ENCODE assay signal across 28 mouse cellular contexts in genomic region chr5:123011705-123012104, GRCm38 (mm10). TPM values are rescaled to one million over a fixed set of nuclear protein-coding genes. Genes with fewer than 3 reads are reported as not detected.
A peak's percentile ranks its signal among the peaks of the same experiment; 100 is the strongest.
DNase-seq lines count a peak whose midpoint lies in the region; ATAC-seq and TF ChIP-seq lines count a peak whose summit lies in the region.
"Had no signal": no experiment of that assay in that cellular context is flagged by ENCODE, and none has a peak within 500 bp of the region (broad histone marks: within the 10 kb centered on the region; RNA-seq: fewer than 3 reads in every experiment).

No protein-coding gene starts in this region.

- no peak for TF ChIP-seq RAD21 in CH12.LX (IDR thresholded peaks at IDR 0.05; ENCODE audit: low read depth, low read length)

- H3K36me3 ChIP-seq in CH12.LX (replicated peaks in 1 of 2; ENCODE audit: control insufficient read depth in 1 of 2, insufficient read depth in 1 of 2, low read length in 1 of 2): no peaks in the 10 kb centered on the region
- H3K36me3 ChIP-seq: embryonic facial prominence, embryonic 13.5 days; embryonic facial prominence, embryonic 15.5 days; forebrain, embryonic 10.5 days; forebrain, embryonic 12.5 days had no signal

- H3K79me2 ChIP-seq in CH12.LX (replicated peaks; ENCODE audit: control insufficient read depth, extremely low read depth, insufficient read depth, poor library complexity, severe bottlenecking): no peaks in the 10 kb centered on the region; the same call in 1 of the 2 replicates

- no peak overlapping the region for H3K4me3 ChIP-seq in CH12.LX (replicated peaks in 1 of 3; ENCODE audit: low read depth in 2 of 3, low read length in 2 of 3, poor library complexity in 1 of 3)
- H3K4me3 ChIP-seq: embryonic facial prominence, embryonic 13.5 days; embryonic facial prominence, embryonic 15.5 days; erythroblast, embryonic 14.5 days; forebrain, embryonic 10.5 days; forebrain, embryonic 12.5 days had no signal

- TF ChIP-seq POLR2A in CH12.LX (IDR thresholded peaks at IDR 0.05; ENCODE audit: low read depth, low read length): peak; percentile 37; the same call in 1 of the 2 replicates

- in situ Hi-C loops in CH12.LX (cut with MboI; ENCODE audit: low pct_ligation_motif_present, low pct_unique_long_range_greater_than_20kb, low sequenced_read_pairs): no loop called here

- TF ChIP-seq CTCF in CH12.LX (conservative IDR thresholded peaks at IDR 0.05 in 1 of 2, IDR thresholded peaks at IDR 0.05 in 1 of 2; ENCODE audit: low read depth in 2 of 2, low read length in 2 of 2): no peak

- H3K27me3 ChIP-seq in CH12.LX (replicated peaks): no peaks in the 10 kb centered on the region
- H3K27me3 ChIP-seq: embryonic facial prominence, embryonic 13.5 days; embryonic facial prominence, embryonic 15.5 days; forebrain, embryonic 12.5 days had no signal

- TF ChIP-seq EP300 in CH12.LX (IDR thresholded peaks at IDR 0.05; ENCODE audit: low read length): no peak

- ATAC-seq in megakaryocyte progenitor cell, adult 5-6 weeks (replicated peaks; ENCODE audit: poor library complexity): no peak
- ATAC-seq: CD4-positive, CD25-positive, alpha-beta regulatory T cell, adult 4 months; forebrain, embryonic 14.5 days; forebrain, embryonic 16.5 days had no signal

- H3K4me2 ChIP-seq in CH12.LX (ENCODE audit: insufficient read depth, low read depth, poor library complexity, severe bottlenecking): peak overlapping the region; percentile 65
- H3K4me2 ChIP-seq: embryonic facial prominence, embryonic 13.5 days; embryonic facial prominence, embryonic 15.5 days; forebrain, embryonic 12.5 days had no signal

- no peak overlapping the region for H3K27ac ChIP-seq in CH12.LX (ENCODE audit: insufficient read depth, low read depth)
- H3K27ac ChIP-seq: embryonic facial prominence, embryonic 13.5 days; embryonic facial prominence, embryonic 15.5 days; forebrain, embryonic 10.5 days; forebrain, embryonic 12.5 days had no signal

- no peaks in the 10 kb centered on the region for H3K9me3 ChIP-seq in CH12.LX (replicated peaks; ENCODE audit: low read length)
- H3K9me3 ChIP-seq: embryonic facial prominence, embryonic 13.5 days; embryonic facial prominence, embryonic 15.5 days; forebrain, embryonic 10.5 days; forebrain, embryonic 12.5 days had no signal

- H3K4me1 ChIP-seq in CH12.LX (ENCODE audit: control insufficient read depth in 1 of 2, insufficient read depth in 2 of 2): peaks cover 5 to 26% of the 10 kb centered on the region in 2 experiments

- H3K9ac ChIP-seq in CH12.LX (ENCODE audit: insufficient read depth, low read depth): peak overlapping the region; percentile 60
- H3K9ac ChIP-seq: embryonic facial prominence, embryonic 13.5 days; embryonic facial prominence, embryonic 15.5 days; forebrain, embryonic 12.5 days had no signal

- peak; percentile 19 for DNase-seq in cerebellum, adult 9-11 months
- DNase-seq in cerebellum, adult 9-10 months: no peak
- peak; percentile 21 for DNase-seq in layer of hippocampus, adult 11-12 months (ENCODE audit: low spot score)
- DNase-seq in layer of hippocampus, postnatal 14 days (ENCODE audit: low spot score in 2 of 2): no peak
- DNase-seq in CH12.LX (ENCODE audit: extremely low read depth): no peak
- DNase-seq in testis, postnatal 14 days (ENCODE audit: low spot score): no peak
- DNase-seq: adrenal gland, adult 2 months; adrenal gland, postnatal 10 days; adrenal gland, postnatal 25 days; B cell, adult 2 months; cerebellum, adult 18-20 months; cerebellum, adult 8-10 months; cerebellum, postnatal 14 days; cerebellum, postnatal 36 days; embryo, embryonic 11 days had no signal

- dilution Hi-C loops in CH12.LX (cut with MboI; ENCODE audit: extremely low pct_ligation_motif_present, extremely low pct_unique_long_range_greater_than_20kb, low sequenced_read_pairs): no loop called here

TF ChIP-seq in CH12.LX, 34 proteins besides CTCF, POLR2A, EP300 and RAD21:
- no peak for TF ChIP-seq ZC3H11A (IDR thresholded peaks at IDR 0.05; ENCODE audit: low read depth, low read length)
- TF ChIP-seq ZNF384 (IDR thresholded peaks at IDR 0.05; ENCODE audit: low read depth, low read length): 0 out of 2 replicates have a peak, but pooled peaks have one; percentile 3
- 0 out of 2 replicates have a peak, but pooled peaks have one; percentile 50 for TF ChIP-seq CHD1 (IDR thresholded peaks at IDR 0.05; ENCODE audit: low read depth, low read length)
- TF ChIP-seq IRF4 (IDR thresholded peaks at IDR 0.05; ENCODE audit: low read depth, low read length): no peak; the same call in 1 of the 2 replicates
- no peak for TF ChIP-seq BHLHE40 (IDR thresholded peaks at IDR 0.05; ENCODE audit: low read depth, low read length)
- no peak for TF ChIP-seq NELFE (IDR thresholded peaks at IDR 0.05; ENCODE audit: low read depth, low read length)
- TF ChIP-seq SIN3A (IDR thresholded peaks at IDR 0.05; ENCODE audit: low read length): 0 out of 2 replicates have a peak, but pooled peaks have one; percentile 27
- TF ChIP-seq RCOR1 (conservative IDR thresholded peaks at IDR 0.05; ENCODE audit: low read depth, low read length): no peak
- 0 out of 2 replicates have a peak, but pooled peaks have one; percentile 47 for TF ChIP-seq TBP (conservative IDR thresholded peaks at IDR 0.05; ENCODE audit: low read depth, low read length)
- no peak for TF ChIP-seq CHD2 (IDR thresholded peaks at IDR 0.05; ENCODE audit: low read length)
- TF ChIP-seq MEF2A (IDR thresholded peaks at IDR 0.05; ENCODE audit: borderline replicate concordance, low read depth, low read length): no peak
- no peak for TF ChIP-seq MAZ (IDR thresholded peaks at IDR 0.05; ENCODE audit: low read depth, low read length)
TF ChIP-seq in CH12.LX: peak in this region for 4.

RNA-seq across cellular contexts. Expression of gene Orai1, which starts 3.2 kb away (rescaled TPM):
- 10 to 100 TPM; 15.1 to 16.2 TPM for total RNA-seq in layer of hippocampus, postnatal 14 days (2021)
- 17.8 and 18.6 TPM in 2 replicates for total RNA-seq in CH12.LX (2012; rRNA removed)
- total RNA-seq in CH12.LX (2014; rRNA removed): 14.6 and 17.4 TPM in 2 replicates
- 23.1 and 27.7 TPM in 2 replicates for polyA plus RNA-seq in CH12.LX (2012; ENCODE audit: insufficient read length, low read depth)
- 66.5 and 68.6 TPM in 2 replicates for total RNA-seq in megakaryocyte progenitor cell, adult 5-6 weeks (2015)
- total RNA-seq in megakaryocyte progenitor cell, adult 5-6 weeks (2017): 13.5 and 20.8 TPM in 2 replicates

RNA-seq across cellular contexts. Expression of gene Kdm2b, which starts 22.1 kb away (rescaled TPM):
- 10 to 100 TPM; 41.3 to 54.5 TPM for total RNA-seq in layer of hippocampus, postnatal 14 days (2021)
- 80.1 and 87.1 TPM in 2 replicates for total RNA-seq in CH12.LX (2012; rRNA removed)
- total RNA-seq in CH12.LX (2014; rRNA removed): 69.3 and 76.7 TPM in 2 replicates
- polyA plus RNA-seq in CH12.LX (2012; ENCODE audit: insufficient read length, low read depth): 120 and 138 TPM in 2 replicates
- 60.0 and 60.4 TPM in 2 replicates for total RNA-seq in megakaryocyte progenitor cell, adult 5-6 weeks (2015)
- 49.0 and 75.4 TPM in 2 replicates for total RNA-seq in megakaryocyte progenitor cell, adult 5-6 weeks (2017)

RNA-seq across cellular contexts. Expression of gene Morn3, which starts 35.1 kb away (rescaled TPM):
- under 1 TPM; 0.62 to 0.79 TPM for total RNA-seq in layer of hippocampus, postnatal 14 days (2021)
- not detected in 2 replicates for total RNA-seq in CH12.LX (2012; rRNA removed)
- total RNA-seq in CH12.LX (2014; rRNA removed): not detected in 2 replicates
- not detected in 2 replicates for polyA plus RNA-seq in CH12.LX (2012; ENCODE audit: insufficient read length, low read depth)
- total RNA-seq in megakaryocyte progenitor cell, adult 5-6 weeks (2015): not detected in 2 replicates
- not detected in 2 replicates for total RNA-seq in megakaryocyte progenitor cell, adult 5-6 weeks (2017)
- total RNA-seq: adrenal gland, adult 2 months; adrenal gland, postnatal 10 days; adrenal gland, postnatal 25 days; adrenal gland, postnatal 4 days; common myeloid progenitor, adult 5-6 weeks; MEL had no signal
- polyA plus RNA-seq: adrenal gland, adult 2 months; embryonic facial prominence, embryonic 13.5 days; erythroblast, embryonic 14.5 days; forebrain, embryonic 16.5 days; frontal cortex, adult 2 months had no signal

RNA-seq across cellular contexts. Expression of gene Tmem120b, which starts 56.5 kb away (rescaled TPM):
- 10 to 100 TPM; 20.1 to 20.3 TPM for total RNA-seq in layer of hippocampus, postnatal 14 days (2021)
- total RNA-seq in CH12.LX (2012; rRNA removed) (6.1 and 8.0 TPM in 2 replicates), CH12.LX (2014; rRNA removed) (4.6 and 4.8 TPM in 2 replicates)
- polyA plus RNA-seq in CH12.LX (2012; ENCODE audit: insufficient read length, low read depth): 4.5 and 6.2 TPM in 2 replicates
- 0.42 and 1.4 TPM in 2 replicates for total RNA-seq in megakaryocyte progenitor cell, adult 5-6 weeks (2015)
- total RNA-seq in megakaryocyte progenitor cell, adult 5-6 weeks (2017): 1.4 and 1.6 TPM in 2 replicates

Comparison
In these comparisons a context has a peak if more than half of its experiments do, and no peak if none do; other contexts are left out.
1. DNase-seq: peak in cerebellum, adult 9-11 months (single experiment) and layer of hippocampus, adult 11-12 months (single experiment); none in cerebellum, adult 9-10 months (single experiment), layer of hippocampus, postnatal 14 days (0 of 2), CH12.LX (single experiment) and testis, postnatal 14 days (single experiment).